Comparison of ENCODE assay signal across 8 mouse cellular contexts in genomic region chr13:104517638-104518311, GRCm38 (mm10).
A peak's percentile ranks its signal among the peaks of the same experiment; 100 is the strongest.
DNase-seq lines count a peak whose midpoint lies in the region; ATAC-seq and TF ChIP-seq lines count a peak whose summit lies in the region.

No protein-coding gene starts in this region.

- peak overlapping the region; percentile 34 for H3K4me3 ChIP-seq in cerebellum, adult 2 months (replicated peaks; ENCODE audit: insufficient read depth, low read depth, low read length)
- peak overlapping the region; percentile 23; the same call in 1 of the 2 replicates for H3K4me3 ChIP-seq in neural tube, embryonic 11.5 days (ENCODE audit: low read depth, low read length)
- H3K4me3 ChIP-seq in liver, embryonic 11.5 days (ENCODE audit: low read depth, low read length), result no peak overlapping the region
- H3K4me3 ChIP-seq in stomach, postnatal 0 days (ENCODE audit: low read depth, low read length), result peak overlapping the region; percentile 26; the same call in 1 of the 2 replicates

- ATAC-seq in neural tube, embryonic 11.5 days (ENCODE audit: insufficient read depth, low FRiP score, low TSS enrichment), result peak; percentile 60
- ATAC-seq in liver, embryonic 11.5 days (replicated peaks; ENCODE audit: low FRiP score), result no peak; the same call in 1 of the 2 replicates
- peak; percentile 25; the same call in 1 of the 2 replicates for ATAC-seq in stomach, postnatal 0 days (ENCODE audit: low FRiP score, low TSS enrichment)
- ATAC-seq in CD4-positive, CD25-positive, alpha-beta regulatory T cell, adult 4 months, result no peak

- TF ChIP-seq CTCF in cerebellum, adult 2 months (IDR thresholded peaks at IDR 0.05; ENCODE audit: borderline replicate concordance, insufficient read depth, low read depth, low read length), result no peak
- TF ChIP-seq CTCF in stomach, postnatal 0 days (IDR thresholded peaks at IDR 0.05; ENCODE audit: low read depth), result peak; percentile 36

- H3K9me3 ChIP-seq in neural tube, embryonic 11.5 days (ENCODE audit: control insufficient read depth, low read length), result no peaks in the 10 kb centered on the region
- H3K9me3 ChIP-seq in liver, embryonic 11.5 days (ENCODE audit: control insufficient read depth, low read length), result no peaks in the 10 kb centered on the region
- no peaks in the 10 kb centered on the region for H3K9me3 ChIP-seq in stomach, postnatal 0 days (ENCODE audit: control insufficient read depth, low read length)

- no peak for TF ChIP-seq POLR2A in cerebellum, adult 2 months (IDR thresholded peaks at IDR 0.05; ENCODE audit: borderline replicate concordance, insufficient read depth, low read length)

- H3K27ac ChIP-seq in cerebellum, adult 2 months (ENCODE audit: insufficient read depth, low read length), result no peak overlapping the region
- H3K27ac ChIP-seq in neural tube, embryonic 11.5 days (ENCODE audit: low read depth, low read length), result peak overlapping the region; percentile 91
- H3K27ac ChIP-seq in liver, embryonic 11.5 days (ENCODE audit: low read depth, low read length), result no peak overlapping the region
- H3K27ac ChIP-seq in stomach, postnatal 0 days (replicated peaks), result peak overlapping the region; percentile 84

- peak overlapping the region; percentile 48 for H3K4me2 ChIP-seq in neural tube, embryonic 11.5 days (ENCODE audit: low read depth)
- H3K4me2 ChIP-seq in liver, embryonic 11.5 days, result peak overlapping the region; percentile 48
- H3K4me2 ChIP-seq in stomach, postnatal 0 days (replicated peaks; ENCODE audit: low read depth), result peak overlapping the region; percentile 54

- H3K36me3 ChIP-seq in neural tube, embryonic 11.5 days (ENCODE audit: control insufficient read depth, insufficient read depth, low read length), result no peaks in the 10 kb centered on the region
- H3K36me3 ChIP-seq in liver, embryonic 11.5 days (ENCODE audit: control insufficient read depth, insufficient read depth, low read length), result no peaks in the 10 kb centered on the region
- H3K36me3 ChIP-seq in stomach, postnatal 0 days (ENCODE audit: control insufficient read depth, insufficient read depth, low read length), result no peaks in the 10 kb centered on the region

- no peaks in the 10 kb centered on the region for H3K27me3 ChIP-seq in cerebellum, adult 2 months (ENCODE audit: control insufficient read depth, insufficient read depth, low read length)
- no peaks in the 10 kb centered on the region for H3K27me3 ChIP-seq in neural tube, embryonic 11.5 days (ENCODE audit: control insufficient read depth, insufficient read depth, low read length)
- H3K27me3 ChIP-seq in liver, embryonic 11.5 days (replicated peaks; ENCODE audit: control insufficient read depth, insufficient read depth, low read length), result no peaks in the 10 kb centered on the region
- no peaks in the 10 kb centered on the region for H3K27me3 ChIP-seq in stomach, postnatal 0 days (ENCODE audit: control insufficient read depth, insufficient read depth, low read length)

- 58% methylated on average over 15 of the region's 15 CpGs for WGBS in cerebellum, adult 2 months
- WGBS in neural tube, embryonic 11.5 days, result 39% methylated on average over 15 of the region's 15 CpGs
- 59% methylated on average over 15 of the region's 15 CpGs for WGBS in liver, embryonic 11.5 days
- WGBS in stomach, postnatal 0 days, result 54% methylated on average over 15 of the region's 15 CpGs

- peak overlapping the region; percentile 63 for H3K9ac ChIP-seq in neural tube, embryonic 11.5 days (ENCODE audit: low read length)
- H3K9ac ChIP-seq in liver, embryonic 11.5 days (ENCODE audit: low read depth, low read length), result no peak overlapping the region
- H3K9ac ChIP-seq in stomach, postnatal 0 days (ENCODE audit: low read length), result peak overlapping the region; percentile 52

- no peak for TF ChIP-seq EP300 in stomach, postnatal 0 days (optimal IDR thresholded peaks at IDR 0.05)

- DNase-seq in cerebellum, adult 2 months, result no peak
- DNase-seq in cerebellum, adult 9-10 months, result no peak
- no peak for DNase-seq in neural tube, embryonic 11.5 days (ENCODE audit: low spot score)
- no peak for DNase-seq in neural tube, embryonic 10.5 days (ENCODE audit: extremely low spot score, low spot score)
- DNase-seq in liver, embryonic 11.5 days (ENCODE audit: low spot score), result no peak
- no peak for DNase-seq in stomach, postnatal 0 days (ENCODE audit: low spot score)
- no peak for DNase-seq in kidney, postnatal 14 days

- no peaks in the 10 kb centered on the region for H3K4me1 ChIP-seq in cerebellum, adult 2 months (ENCODE audit: control insufficient read depth, insufficient read depth, low read length)
- H3K4me1 ChIP-seq in neural tube, embryonic 11.5 days (ENCODE audit: control insufficient read depth, insufficient read depth, low read length), result no peaks in the 10 kb centered on the region; the same call in 1 of the 2 replicates
- no peaks in the 10 kb centered on the region for H3K4me1 ChIP-seq in liver, embryonic 11.5 days (replicated peaks; ENCODE audit: control insufficient read depth, insufficient read depth, low read length)
- no peaks in the 10 kb centered on the region; the same call in 1 of the 2 replicates for H3K4me1 ChIP-seq in stomach, postnatal 0 days (replicated peaks; ENCODE audit: control insufficient read depth, insufficient read depth)

Comparison
In these comparisons a context has a peak if more than half of its experiments do, and no peak if none do; other contexts are left out.
1. H3K27ac ChIP-seq: peak in neural tube, embryonic 11.5 days (single experiment) and stomach, postnatal 0 days (single experiment); none in cerebellum, adult 2 months (single experiment) and liver, embryonic 11.5 days (single experiment).
2. ATAC-seq: peak in neural tube, embryonic 11.5 days (single experiment) and stomach, postnatal 0 days (single experiment); none in liver, embryonic 11.5 days (single experiment) and CD4-positive, CD25-positive, alpha-beta regulatory T cell, adult 4 months (single experiment).
3. Peak in every context shown above with its lines, with median percentiles within 50 percentile points of each other: H3K4me2 ChIP-seq.